Mouse (Mus musculus) ovary, adult 10 weeks (tissue): ENCODE data around the gene Tfip11. TPM values are rescaled to one million over a fixed set of nuclear protein-coding genes. Genes with fewer than 3 reads are reported as not detected.

Experiments
- polyA plus RNA-seq: library from polyadenylated mRNA; stranded (reverse); fragments of 350-450 nt; fragmentation: Illumina TruSeq; extraction: RNeasy Lipid Tissue Mini Kit (QIAGEN cat#74804); gene quantifications from one replicate; pipeline ENCODE4 v1.2.3, GENCODE M21; 2014

Tfip11 gene
- 9.8 TPM for polyA plus RNA-seq

DNA sequence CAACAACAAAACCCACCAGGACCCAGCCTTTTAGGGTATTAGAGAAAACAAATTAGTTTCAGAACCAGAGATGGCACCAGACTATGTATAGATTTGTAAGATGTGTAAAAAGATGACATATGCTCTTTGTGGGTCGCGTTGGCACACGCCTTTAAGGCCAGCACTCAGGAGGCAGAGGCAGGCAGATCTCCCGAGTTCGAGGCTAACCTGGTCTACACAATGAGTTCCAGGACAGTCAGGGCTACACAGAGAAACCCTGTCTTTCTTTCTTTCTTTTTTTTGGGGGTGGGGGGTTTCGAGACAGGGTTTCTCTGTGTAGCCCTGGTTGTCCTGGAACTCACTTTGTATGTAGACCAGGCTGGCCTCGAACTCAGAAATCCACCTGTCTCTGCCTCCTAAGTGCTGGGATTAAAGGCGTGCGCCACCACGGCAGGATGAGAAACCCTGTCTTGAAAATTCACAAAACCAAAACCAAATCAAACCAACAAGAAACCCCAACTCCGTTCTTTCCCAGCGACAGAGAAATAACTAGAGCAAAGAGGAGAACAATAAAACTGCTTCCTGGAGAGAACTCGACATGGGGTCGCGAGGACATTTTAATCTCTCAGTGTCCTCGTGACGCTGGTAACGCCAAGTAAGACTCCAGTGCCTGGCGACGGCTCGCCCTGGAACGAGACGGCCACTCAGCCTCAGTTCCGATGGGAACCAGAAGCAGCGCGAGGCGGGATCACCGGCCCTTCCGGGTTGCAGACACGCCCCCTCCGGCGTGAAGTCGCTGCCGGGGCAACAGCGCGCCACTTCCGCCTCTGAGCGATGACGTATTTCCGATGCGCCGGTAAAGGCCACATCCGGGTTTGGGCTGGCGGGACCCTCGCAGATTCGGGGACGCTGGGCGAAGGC lies at the start of gene Tfip11:
Gene Tfip11, plus strand, starts transcription at position 813 of the 900 bp plus-strand sequence.

DNA sequence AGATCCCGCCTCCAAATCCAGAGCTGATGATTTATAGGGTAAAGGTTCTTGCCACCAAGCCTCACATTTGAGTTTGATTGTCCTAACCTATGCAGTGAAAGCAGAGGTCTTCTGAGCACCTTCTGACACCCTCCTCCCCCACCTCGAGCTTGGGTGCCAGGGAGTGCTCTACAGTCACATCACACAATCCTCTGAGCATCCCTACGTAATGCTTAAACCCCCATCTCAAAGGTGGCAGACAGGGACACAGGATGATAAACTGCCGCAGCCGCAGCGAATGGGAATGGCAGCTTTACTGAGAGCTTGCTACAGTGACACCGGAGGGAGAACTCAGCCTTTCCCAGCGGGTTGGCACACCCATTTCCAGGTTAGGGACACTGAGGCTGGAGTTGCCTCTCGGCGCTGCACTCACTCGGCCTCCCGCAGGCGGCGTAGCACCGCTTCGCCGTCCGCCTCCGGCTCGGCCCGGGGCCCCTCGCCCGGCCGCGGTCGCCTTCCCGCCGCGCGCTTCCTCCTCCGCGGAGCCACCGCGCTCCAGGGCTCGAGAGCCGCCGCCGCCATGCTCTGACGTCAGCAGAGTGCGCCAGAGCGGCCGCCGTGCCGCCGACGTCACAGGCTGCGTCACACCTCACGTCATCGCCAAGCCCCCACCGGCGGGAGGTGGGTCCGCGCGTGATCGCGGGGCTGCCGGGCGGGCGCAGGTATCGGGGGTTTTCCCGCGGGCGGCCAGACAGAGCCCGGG lies 16.5 kb downstream of the Tfip11 start, which contains the start of the genes Srrd and Hps4:
Gene Srrd, minus strand, starts transcription at position 578 of the 742 bp plus-strand sequence.
Gene Hps4, plus strand, starts transcription at position 621 of the 742 bp plus-strand sequence.

DNA sequence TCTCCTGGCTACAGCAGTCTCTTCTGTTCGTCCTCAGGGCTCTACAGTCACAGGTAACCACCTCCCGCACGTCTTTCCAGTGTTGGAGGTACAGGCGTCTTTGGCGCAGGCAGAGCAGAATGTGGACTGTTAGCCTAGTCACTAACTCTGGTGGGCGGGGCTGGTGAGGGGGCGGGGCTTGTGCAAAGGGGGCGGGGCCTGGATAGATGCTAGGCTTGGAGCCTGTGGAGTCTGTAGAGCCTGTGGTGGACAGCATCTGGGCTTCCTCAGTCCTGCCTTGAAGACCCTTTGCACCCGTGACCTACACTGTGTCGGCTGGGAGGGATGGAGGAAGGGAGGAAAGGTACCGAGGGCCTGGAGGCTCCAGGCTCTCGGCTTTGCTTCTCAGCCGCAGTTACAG lies 29.8 kb downstream of the Tfip11 start, which contains the start of gene Gm6583:
Gene Gm6583, minus strand, starts transcription at position 124 of the 400 bp plus-strand sequence.

Other genes with a start within 250 kb of the Tfip11 start
- gene Cryba4, start 73.8 kb upstream of the Tfip11 start, polyA plus RNA-seq = not detected
- not detected for gene Crybb1, start 70.5 kb upstream of the Tfip11 start, polyA plus RNA-seq
- gene Tpst2, start 49.7 kb upstream of the Tfip11 start, polyA plus RNA-seq = 15.3 TPM
- 0.80 TPM for gene Srrd, start 16.7 kb downstream of the Tfip11 start, polyA plus RNA-seq
- 14.8 TPM for gene Hps4, start 16.7 kb downstream of the Tfip11 start, polyA plus RNA-seq
- not detected for gene Gm6583, start 29.7 kb downstream of the Tfip11 start, polyA plus RNA-seq
- not detected for gene Asphd2, start 68.5 kb downstream of the Tfip11 start, polyA plus RNA-seq
- gene Gm6588, start 123.1 kb downstream of the Tfip11 start, polyA plus RNA-seq = not detected